Mouse (Mus musculus): Measurements from ENCODE around the gene Fhit. TPM values are rescaled to one million over a fixed set of nuclear protein-coding genes. Genes with fewer than 3 reads are reported as not detected.

Fhit gene
- polyA plus RNA-seq, 1 experiment from 2014 or later, result 8.6 TPM

GRCm38 (mm10) chr14:10221847-10222246 is 940.0 kb downstream of the Fhit start:
- H3K27ac ChIP-seq, result no peak overlapping the region
- no peak overlapping the region for H3K4me3 ChIP-seq
- H3K9ac ChIP-seq, result no peak overlapping the region
- ATAC-seq (replicated peaks), result no peak
- 92% methylated on average over 2 of the region's 2 CpGs for WGBS
- no peaks in the 10 kb centered on the region for H3K4me1 ChIP-seq
- H3K9me3 ChIP-seq, result no peaks in the 10 kb centered on the region
- H3K4me2 ChIP-seq, result no peak overlapping the region
- no peaks in the 10 kb centered on the region for H3K36me3 ChIP-seq (replicated peaks)
- H3K27me3 ChIP-seq (replicated peaks), result no peaks in the 10 kb centered on the region

- H3K4me1 ChIP-seq, result no peaks in the 10 kb centered on the region
- H3K9ac ChIP-seq, result no peak overlapping the region
- H3K36me3 ChIP-seq (replicated peaks), result no peaks in the 10 kb centered on the region
- no peak overlapping the region for H3K4me2 ChIP-seq
- no peaks in the 10 kb centered on the region for H3K9me3 ChIP-seq
- no peak overlapping the region for H3K27ac ChIP-seq
- WGBS, result 61% methylated on average over 4 of the region's 4 CpGs
- no peaks in the 10 kb centered on the region for H3K27me3 ChIP-seq (replicated peaks)
- no peak for ATAC-seq (replicated peaks)
- H3K4me3 ChIP-seq, result no peak overlapping the region
Measured at GRCm38 (mm10) chr14:10213216-10213615, 948.6 kb downstream of the Fhit start.

GRCm38 (mm10) chr14:10211184-10211583 is 950.7 kb downstream of the Fhit start:
- WGBS, result 75% methylated on average over 5 of the region's 5 CpGs
- H3K27me3 ChIP-seq (replicated peaks), result no peaks in the 10 kb centered on the region
- H3K27ac ChIP-seq, result no peak overlapping the region
- H3K4me1 ChIP-seq, result no peaks in the 10 kb centered on the region
- H3K9ac ChIP-seq, result no peak overlapping the region
- no peaks in the 10 kb centered on the region for H3K36me3 ChIP-seq (replicated peaks)
- H3K4me2 ChIP-seq, result no peak overlapping the region
- no peak for ATAC-seq (replicated peaks)
- H3K9me3 ChIP-seq, result no peaks in the 10 kb centered on the region
- H3K4me3 ChIP-seq, result no peak overlapping the region

- H3K36me3 ChIP-seq (replicated peaks), result no peaks in the 10 kb centered on the region
- WGBS, result 92% methylated on average over 3 of the region's 3 CpGs
- no peak overlapping the region for H3K4me3 ChIP-seq
- H3K9ac ChIP-seq, result no peak overlapping the region
- no peak overlapping the region for H3K4me2 ChIP-seq
- ATAC-seq (replicated peaks), result no peak
- no peaks in the 10 kb centered on the region for H3K27me3 ChIP-seq (replicated peaks)
- H3K9me3 ChIP-seq, result no peaks in the 10 kb centered on the region
- no peak overlapping the region for H3K27ac ChIP-seq
- no peaks in the 10 kb centered on the region for H3K4me1 ChIP-seq
Measured at GRCm38 (mm10) chr14:10209007-10209406, 952.8 kb downstream of the Fhit start.

GRCm38 (mm10) chr14:10205699-10206098 is 956.1 kb downstream of the Fhit start:
- Histone ChIP-seq H3K4me1 (no peaks in the 10 kb centered on the region), H3K4me2 (no peak overlapping the region), H3K4me3 (no peak overlapping the region), H3K9me3 (no peaks in the 10 kb centered on the region), H3K27ac (no peak overlapping the region), H3K27me3 (replicated peaks) (no peaks in the 10 kb centered on the region), H3K9ac (no peak overlapping the region), H3K36me3 (replicated peaks) (no peaks in the 10 kb centered on the region)
- no peak for ATAC-seq (replicated peaks)
- WGBS, result 94% methylated on average over 5 of the region's 5 CpGs

GRCm38 (mm10) chr14:10205290-10205689 is 956.5 kb downstream of the Fhit start:
- no peak for ATAC-seq (replicated peaks)
- no peaks in the 10 kb centered on the region for H3K27me3 ChIP-seq (replicated peaks)
- H3K4me2 ChIP-seq, result no peak overlapping the region
- 91% methylated on average over 4 of the region's 4 CpGs for WGBS
- no peak overlapping the region for H3K9ac ChIP-seq
- H3K9me3 ChIP-seq, result no peaks in the 10 kb centered on the region
- H3K4me1 ChIP-seq, result no peaks in the 10 kb centered on the region
- no peaks in the 10 kb centered on the region for H3K36me3 ChIP-seq (replicated peaks)
- no peak overlapping the region for H3K4me3 ChIP-seq
- no peak overlapping the region for H3K27ac ChIP-seq

- no peak overlapping the region for H3K27ac ChIP-seq
- H3K4me1 ChIP-seq, result no peaks in the 10 kb centered on the region
- H3K36me3 ChIP-seq (replicated peaks), result no peaks in the 10 kb centered on the region
- no peaks in the 10 kb centered on the region for H3K9me3 ChIP-seq
- H3K27me3 ChIP-seq (replicated peaks), result no peaks in the 10 kb centered on the region
- no peak overlapping the region for H3K4me3 ChIP-seq
- 73% methylated on average over 5 of the region's 5 CpGs for WGBS
- H3K9ac ChIP-seq, result no peak overlapping the region
- ATAC-seq (replicated peaks), result no peak
- no peak overlapping the region for H3K4me2 ChIP-seq
Measured at GRCm38 (mm10) chr14:10194130-10194529, 967.7 kb downstream of the Fhit start.

GRCm38 (mm10) chr14:10171761-10172160 is 990.1 kb downstream of the Fhit start:
- Histone ChIP-seq H3K9ac (no peak overlapping the region), H3K27ac (no peak overlapping the region), H3K4me1 (no peaks in the 10 kb centered on the region), H3K27me3 (replicated peaks) (no peaks in the 10 kb centered on the region), H3K4me2 (no peak overlapping the region), H3K36me3 (replicated peaks) (no peaks in the 10 kb centered on the region), H3K9me3 (no peaks in the 10 kb centered on the region), H3K4me3 (no peak overlapping the region)
- WGBS, result 86% methylated on average over 2 of the region's 2 CpGs
- ATAC-seq (replicated peaks), result no peak

- ATAC-seq (replicated peaks), result no peak
- 32% methylated on average over 6 of the region's 6 CpGs for WGBS
- H3K4me1 ChIP-seq, result no peaks in the 10 kb centered on the region
Measured at GRCm38 (mm10) chr14:10166641-10167429, 995.0 kb downstream of the Fhit start.

GRCm38 (mm10) chr14:10149872-10150271 is 1012.0 kb downstream of the Fhit start:
- 42% methylated on average over 5 of the region's 5 CpGs for WGBS
- Histone ChIP-seq H3K9me3 (no peaks in the 10 kb centered on the region), H3K4me3 (no peak overlapping the region), H3K4me2 (no peak overlapping the region), H3K27ac (no peak overlapping the region), H3K4me1 (no peaks in the 10 kb centered on the region), H3K9ac (no peak overlapping the region), H3K27me3 (replicated peaks) (no peaks in the 10 kb centered on the region), H3K36me3 (replicated peaks) (no peaks in the 10 kb centered on the region)
- no peak for ATAC-seq (replicated peaks)

More at GRCm38 (mm10) chr14:10166641-10167429, 995.0 kb downstream of the Fhit start:
- H3K4me3 ChIP-seq, result no peak overlapping the region
- H3K9me3 ChIP-seq, result no peaks in the 10 kb centered on the region
- H3K36me3 ChIP-seq (replicated peaks), result no peaks in the 10 kb centered on the region
- H3K27ac ChIP-seq, result peak overlapping the region; percentile 9; the same call in 1 of the 2 replicates
- no peak overlapping the region for H3K9ac ChIP-seq
- H3K27me3 ChIP-seq (replicated peaks), result no peaks in the 10 kb centered on the region
- no peak overlapping the region for H3K4me2 ChIP-seq

GRCm38 (mm10) chr14:10139311-10139710 is 1022.5 kb downstream of the Fhit start:
- H3K9me3 ChIP-seq, result no peaks in the 10 kb centered on the region
- no peaks in the 10 kb centered on the region for H3K4me1 ChIP-seq
- no peak for ATAC-seq (replicated peaks)
- H3K4me3 ChIP-seq, result no peak overlapping the region
- H3K27ac ChIP-seq, result no peak overlapping the region
- H3K9ac ChIP-seq, result no peak overlapping the region
- H3K27me3 ChIP-seq (replicated peaks), result no peaks in the 10 kb centered on the region
- no peak overlapping the region for H3K4me2 ChIP-seq
- H3K36me3 ChIP-seq (replicated peaks), result no peaks in the 10 kb centered on the region

- no peaks in the 10 kb centered on the region for H3K36me3 ChIP-seq (replicated peaks)
- 93% methylated on average over 10 of the region's 10 CpGs for WGBS
- no peaks in the 10 kb centered on the region for H3K4me1 ChIP-seq
- H3K27me3 ChIP-seq (replicated peaks), result no peaks in the 10 kb centered on the region
- no peaks in the 10 kb centered on the region for H3K9me3 ChIP-seq
- no peak overlapping the region for H3K27ac ChIP-seq
- ATAC-seq (replicated peaks), result no peak
- no peak overlapping the region for H3K9ac ChIP-seq
- H3K4me3 ChIP-seq, result no peak overlapping the region
- no peak overlapping the region for H3K4me2 ChIP-seq
Measured at GRCm38 (mm10) chr14:10133873-10134272, 1028.0 kb downstream of the Fhit start.

GRCm38 (mm10) chr14:10129675-10130074 is 1032.2 kb downstream of the Fhit start:
- no peak for ATAC-seq (replicated peaks)
- WGBS, result 91% methylated on average over 4 of the region's 4 CpGs

More at GRCm38 (mm10) chr14:10129675-10130074, 1032.2 kb downstream of the Fhit start:
- Histone ChIP-seq H3K36me3 (replicated peaks) (no peaks in the 10 kb centered on the region), H3K4me3 (no peak overlapping the region), H3K9me3 (no peaks in the 10 kb centered on the region), H3K4me1 (no peaks in the 10 kb centered on the region), H3K4me2 (no peak overlapping the region), H3K27ac (no peak overlapping the region), H3K27me3 (replicated peaks) (no peaks in the 10 kb centered on the region), H3K9ac (no peak overlapping the region)

Data from midbrain, embryonic 15.5 days (tissue).